Mouse (Mus musculus): ENCODE measurements at regions not wholly inside any gene's neighbourhood (a gene's known extent, or its start where the extent isn't known, plus 50 kb on each side); places are given as distances from the start of the nearest gene placed in this dataset.
"Not testable (repeated sequence)": the region's sequence is repeated elsewhere in the genome, so short reads cannot be mapped to it uniquely, and the experiment has no call there.

- no peak for DNase-seq
These were observed 405.5 kb upstream of the Ercc4 start for GRCm38 (mm10) chr16:12703818-12704590.

- DNase-seq, result no peak
These were observed 402.6 kb upstream of the Ercc4 start for GRCm38 (mm10) chr16:12706907-12707306.

GRCm38 (mm10) chr16:12721368-12721767 is 388.1 kb upstream of the Ercc4 start:
- DNase-seq, result not testable (repeated sequence)

GRCm38 (mm10) chr16:12726043-12726442 is 383.4 kb upstream of the Ercc4 start:
- DNase-seq, result no peak

GRCm38 (mm10) chr16:12730167-12730730 is 379.2 kb upstream of the Ercc4 start:
- DNase-seq, result not testable (repeated sequence)

- DNase-seq, result no peak
These were observed 377.9 kb upstream of the Ercc4 start for GRCm38 (mm10) chr16:12731588-12731987.

GRCm38 (mm10) chr16:12742472-12742871 is 367.0 kb upstream of the Ercc4 start:
- no peak for DNase-seq

- DNase-seq, result no peak
These were observed 356.3 kb upstream of the Ercc4 start for GRCm38 (mm10) chr16:12753181-12753580.

- no peak for DNase-seq
These were observed 355.1 kb upstream of the Ercc4 start for GRCm38 (mm10) chr16:12754361-12754760.

- no peak for DNase-seq
These were observed 350.9 kb upstream of the Ercc4 start for GRCm38 (mm10) chr16:12758594-12758993.

GRCm38 (mm10) chr16:12764166-12764565 is 345.3 kb upstream of the Ercc4 start:
- DNase-seq, result no peak

- DNase-seq, result no peak
These were observed 344.9 kb upstream of the Ercc4 start for GRCm38 (mm10) chr16:12764608-12765007.

GRCm38 (mm10) chr16:12766846-12767245 is 342.6 kb upstream of the Ercc4 start:
- DNase-seq, result no peak

- DNase-seq, result no peak
These were observed 341.2 kb upstream of the Ercc4 start for GRCm38 (mm10) chr16:12768161-12768895.

GRCm38 (mm10) chr16:12770482-12770881 is 339.0 kb upstream of the Ercc4 start:
- DNase-seq, result no peak

- DNase-seq, result no peak
These were observed 336.9 kb upstream of the Ercc4 start for GRCm38 (mm10) chr16:12772535-12772934.

GRCm38 (mm10) chr16:12775876-12776275 is 333.6 kb upstream of the Ercc4 start:
- no peak for DNase-seq

GRCm38 (mm10) chr16:12779079-12779478 is 330.4 kb upstream of the Ercc4 start:
- no peak for DNase-seq

- no peak for DNase-seq
These were observed 328.8 kb upstream of the Ercc4 start for GRCm38 (mm10) chr16:12780635-12781034.

GRCm38 (mm10) chr16:12785828-12786227 is 323.7 kb upstream of the Ercc4 start:
- DNase-seq, result no peak

GRCm38 (mm10) chr16:12798523-12798922 is 311.0 kb upstream of the Ercc4 start:
- DNase-seq, result no peak

- no peak for DNase-seq
These were observed 309.3 kb upstream of the Ercc4 start for GRCm38 (mm10) chr16:12800181-12800580.

GRCm38 (mm10) chr16:12802651-12803050 is 306.8 kb upstream of the Ercc4 start:
- no peak for DNase-seq

- no peak for DNase-seq
These were observed 302.1 kb upstream of the Ercc4 start for GRCm38 (mm10) chr16:12807351-12807871.
